Mouse (Mus musculus): ENCODE measurements around the gene Ccl3.

DNA sequence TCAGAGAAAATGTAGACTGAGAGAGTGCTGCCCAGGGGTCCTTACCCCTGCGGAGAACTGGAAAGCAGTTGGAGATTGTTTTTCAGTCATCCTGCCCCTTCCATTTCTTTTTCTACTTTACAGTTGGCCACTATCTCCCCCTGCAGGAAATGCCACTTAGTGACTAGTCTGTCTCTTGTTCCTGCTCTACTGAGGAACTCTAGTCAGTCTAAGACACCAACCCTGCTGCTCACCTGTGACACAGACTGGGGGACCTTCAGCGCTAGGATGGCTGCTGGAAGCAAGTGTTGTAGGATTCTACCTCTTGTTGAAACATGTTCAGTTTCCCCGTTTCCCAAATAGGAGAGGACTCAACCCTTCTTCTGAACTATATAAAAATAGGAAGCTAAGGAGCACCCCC, 9.6 kb downstream of the Ccl3 start:
- TF ChIP-seq CTCF (IDR thresholded peaks at IDR 0.05; ENCODE audit: low read depth, low read length) (no peak), POLR2A (IDR thresholded peaks at IDR 0.05; ENCODE audit: insufficient read depth, low read length) (no peak)

Data from ES-Bruce4 (cell line).